Mouse (Mus musculus) left cerebral cortex, adult 11 months (tissue): ENCODE results near the gene Ttc26.

ENCODE experiments used
- DNase-seq: peaks from one replicate; pipeline ENCODE4 v3.0.0; 2022; ENCODE audit warnings: low spot score

The Ttc26 gene

DNA sequence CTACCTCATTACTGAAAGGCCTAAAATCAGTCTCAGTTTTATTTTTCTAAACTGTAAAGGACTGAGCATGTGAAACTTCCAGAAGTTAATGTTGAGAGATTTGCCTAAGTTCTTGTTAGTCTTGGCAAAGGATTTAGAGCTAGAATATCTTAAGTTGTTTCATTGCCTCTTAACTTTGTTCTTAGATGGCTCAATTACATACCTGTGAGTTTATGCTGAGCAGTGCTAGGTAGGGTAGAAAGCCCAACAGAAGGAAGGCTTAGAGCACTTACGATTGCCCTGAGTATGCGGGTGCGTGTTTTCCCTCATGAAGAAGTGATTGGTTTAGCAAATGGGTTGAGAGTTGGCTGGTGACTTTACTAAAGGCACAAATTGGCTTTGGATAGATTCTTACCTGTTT, 76.8 kb downstream of the Ttc26 start:
- DNase-seq: no peak

DNA sequence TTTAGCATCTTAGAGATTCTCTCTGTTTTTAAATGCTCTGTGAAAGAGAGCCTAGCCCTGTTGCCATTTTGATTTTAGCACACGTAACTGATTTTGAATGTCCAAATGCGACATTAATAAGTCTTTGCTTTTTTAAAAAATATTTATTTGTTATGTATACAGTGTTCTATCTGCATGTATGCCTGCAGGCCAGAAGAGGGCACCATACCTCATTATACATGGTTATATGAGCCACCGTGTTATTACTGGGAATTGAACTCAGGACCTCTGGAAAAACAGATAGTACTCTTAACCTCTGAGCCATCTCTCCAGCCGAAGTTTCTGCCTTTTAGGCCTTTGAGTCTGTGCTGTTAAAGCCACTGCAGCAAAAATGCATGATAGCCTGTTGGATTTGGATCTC, 88.3 kb downstream of the Ttc26 start:
- no peak for DNase-seq
